Mouse (Mus musculus): ENCODE data around the gene Fgf23.

DNA sequence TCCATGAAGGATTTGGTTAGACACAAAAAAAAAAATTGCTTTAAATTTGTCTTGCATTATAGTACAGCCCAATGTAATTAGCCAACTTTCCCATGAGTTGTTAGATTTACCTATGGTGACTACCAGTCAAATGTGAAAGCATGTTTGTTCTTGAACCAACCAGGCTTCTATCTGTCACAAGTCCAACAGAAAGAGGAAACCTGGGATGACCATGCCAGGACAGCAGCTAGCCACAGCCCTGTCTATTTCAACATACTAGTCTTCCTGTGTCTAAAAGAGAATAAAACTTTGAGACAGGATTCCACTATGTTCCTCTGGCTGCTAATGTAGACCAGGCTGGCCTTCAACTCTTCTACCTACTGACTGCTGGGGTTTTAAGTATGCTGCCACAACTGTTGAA, 34.7 kb downstream of the Fgf23 start:
- TF ChIP-seq CTCF (IDR thresholded peaks at IDR 0.05; ENCODE audit: borderline replicate concordance, control insufficient read depth, extremely low read depth, insufficient read depth, low read length, poor library complexity) (no peak), POLR2A (IDR thresholded peaks at IDR 0.05; ENCODE audit: control insufficient read depth, extremely low read depth, insufficient read depth, low read length, poor library complexity) (no peak)

All from thymus, adult 2 months (tissue).